ENCODE assay signal across 8 mouse cellular contexts in genomic region chr17:28621381-28622299, GRCm38 (mm10). TPM values are rescaled to one million over a fixed set of nuclear protein-coding genes. Genes with fewer than 3 reads are reported as not detected.
A peak's percentile ranks its signal among the peaks of the same experiment; 100 is the strongest.
DNase-seq lines count a peak whose midpoint lies in the region; ATAC-seq and TF ChIP-seq lines count a peak whose summit lies in the region.

No protein-coding gene starts in this region.

- peak overlapping the region; percentile 96 for H3K9ac ChIP-seq in forebrain, embryonic 14.5 days (ENCODE audit: low read length)
- H3K9ac ChIP-seq in lung, embryonic 16.5 days (ENCODE audit: low read length) = peak overlapping the region; percentile 94

- no peaks in the 10 kb centered on the region for H3K9me3 ChIP-seq in E14TG2a.4 (ENCODE audit: low read length)
- no peaks in the 10 kb centered on the region for H3K9me3 ChIP-seq in forebrain, embryonic 14.5 days (replicated peaks; ENCODE audit: control insufficient read depth, low read length)
- no peaks in the 10 kb centered on the region for H3K9me3 ChIP-seq in lung, embryonic 16.5 days (ENCODE audit: control insufficient read depth, low read length)

- H3K4me1 ChIP-seq in E14TG2a.4 (replicated peaks; ENCODE audit: low read depth, low read length) = peaks cover 71% of the 10 kb centered on the region
- H3K4me1 ChIP-seq in forebrain, embryonic 14.5 days (ENCODE audit: control insufficient read depth, insufficient read depth, low read length) = peaks cover 20% of the 10 kb centered on the region
- peaks cover 10% of the 10 kb centered on the region for H3K4me1 ChIP-seq in lung, embryonic 16.5 days (replicated peaks; ENCODE audit: control insufficient read depth, insufficient read depth, low read length)

- no peak for TF ChIP-seq CTCF in E14TG2a.4 (conservative IDR thresholded peaks at IDR 0.05; ENCODE audit: low read length)

- under 1% methylated on average over 75 of the region's 78 CpGs for WGBS in forebrain, embryonic 14.5 days
- WGBS in lung, embryonic 16.5 days = under 1% methylated on average over 65 of the region's 78 CpGs

- peak; percentile 76 for ATAC-seq in forebrain, embryonic 14.5 days
- peak; percentile 84 for ATAC-seq in lung, embryonic 16.5 days (ENCODE audit: low read depth)

- H3K36me3 ChIP-seq in E14TG2a.4 (ENCODE audit: insufficient read depth, low read length) = peaks cover 48% of the 10 kb centered on the region
- peaks cover 19% of the 10 kb centered on the region for H3K36me3 ChIP-seq in forebrain, embryonic 14.5 days (ENCODE audit: control insufficient read depth, insufficient read depth, low read length)
- peaks cover 7% of the 10 kb centered on the region for H3K36me3 ChIP-seq in lung, embryonic 16.5 days (ENCODE audit: control insufficient read depth, insufficient read depth, low read length)

- H3K27ac ChIP-seq in forebrain, embryonic 14.5 days (ENCODE audit: low read depth, low read length) = peak overlapping the region; percentile 87
- peak overlapping the region; percentile 82 for H3K27ac ChIP-seq in lung, embryonic 16.5 days (ENCODE audit: low read length)

- H3K4me2 ChIP-seq in forebrain, embryonic 14.5 days (ENCODE audit: low read length) = peak overlapping the region; percentile 92
- peak overlapping the region; percentile 76 for H3K4me2 ChIP-seq in lung, embryonic 16.5 days (ENCODE audit: low read depth, low read length)

- H3K4me3 ChIP-seq in E14TG2a.4 (replicated peaks; ENCODE audit: low read length) = peak overlapping the region; percentile 91
- H3K4me3 ChIP-seq in forebrain, embryonic 14.5 days (ENCODE audit: low read depth, low read length) = peak overlapping the region; percentile 95
- peak overlapping the region; percentile 97 for H3K4me3 ChIP-seq in lung, embryonic 16.5 days (ENCODE audit: low read length)

- H3K27me3 ChIP-seq in E14TG2a.4 (ENCODE audit: insufficient read depth, low read length) = no peaks in the 10 kb centered on the region
- no peaks in the 10 kb centered on the region for H3K27me3 ChIP-seq in forebrain, embryonic 14.5 days (replicated peaks; ENCODE audit: control insufficient read depth, insufficient read depth, low read length)
- no peaks in the 10 kb centered on the region for H3K27me3 ChIP-seq in lung, embryonic 16.5 days (ENCODE audit: control insufficient read depth, insufficient read depth, low read depth, low read length)

- intact Hi-C loops in heart, postnatal 36 days (cut with DNase I) = loop anchor here (2.0 kb wide), 1 partner anchor 29 kb away; no protein-coding TSS in a partner anchor

- DNase-seq in brain, adult 2 months (ENCODE audit: low read depth, low spot score) = peak; percentile 84
- DNase-seq in forebrain, embryonic 14.5 days (ENCODE audit: low spot score) = peak; percentile 77
- peak; percentile 35 to 52 for DNase-seq in heart, postnatal 36 days
- DNase-seq in layer of hippocampus, adult 18-20 months (ENCODE audit: low spot score in 2 of 2) = peak; percentile 45 to 65
- DNase-seq in ovary, postnatal 10 days (ENCODE audit: low spot score) = peak; percentile 8
- peak; percentile 61 for DNase-seq in thymus, postnatal 14 days

RNA-seq across cellular contexts. Expression of gene Srpk1, which starts 0.9 kb away (rescaled TPM):
- polyA plus RNA-seq in forebrain, embryonic 14.5 days (2014; fragmentation: Nextera tagmentation; extraction: Ambion mirVana) = 126 and 142 TPM in 2 replicates
- 10 to 100 TPM; 32.1 to 35.5 TPM for total RNA-seq in heart, postnatal 36 days (2021)
- 10 to 100 TPM; 71.8 to 76.0 TPM for total RNA-seq in layer of hippocampus, adult 18-20 months (2021)
- 62.2 and 69.2 TPM in 2 replicates for polyA plus RNA-seq in lung, embryonic 16.5 days (2015; fragmentation: Nextera tagmentation; extraction: Ambion mirVana)

RNA-seq across cellular contexts. Expression of gene Lhfpl5, which starts 46.2 kb away (rescaled TPM):
- polyA plus RNA-seq in forebrain, embryonic 14.5 days (2014; fragmentation: Nextera tagmentation; extraction: Ambion mirVana) = 3.9 and 4.5 TPM in 2 replicates
- total RNA-seq in heart, postnatal 36 days (2021) = not detected
- total RNA-seq in layer of hippocampus, adult 18-20 months (2021) = 1 to 10 TPM; 3.8 to 3.9 TPM
- polyA plus RNA-seq in lung, embryonic 16.5 days (2015; fragmentation: Nextera tagmentation; extraction: Ambion mirVana) = 0.48 and 0.50 TPM in 2 replicates

Comparison
In these comparisons a context has a peak if more than half of its experiments do, and no peak if none do; other contexts are left out.
1. Peak in every context shown above with its lines: DNase-seq, ATAC-seq, H3K4me3 ChIP-seq and H3K27ac ChIP-seq.
2. DNase-seq: peak in every context shown above with its lines; median percentile 84 in brain, adult 2 months; 77 in forebrain, embryonic 14.5 days; 61 in thymus, postnatal 14 days; 55 in layer of hippocampus, adult 18-20 months; 44 in heart, postnatal 36 days; 8 in ovary, postnatal 10 days.
3. RNA of gene Lhfpl5, which starts 46.2 kb away (total RNA-seq): 3.8 to 3.9 TPM in layer of hippocampus, adult 18-20 months; not detected in heart, postnatal 36 days; every median in the first group is over 4 times any median in the second.